Mouse (Mus musculus) forebrain, embryonic 14.5 days (tissue): Measurements from ENCODE around the gene Kat6b. TPM values are rescaled to one million over a fixed set of nuclear protein-coding genes. Genes with fewer than 3 reads are reported as not detected.

Experiments used
- ATAC-seq: fragments of 200-750 bp; cut with Nextera tagmentation; 2 replicates; pipeline ENCODE4 v1.8.0; 2017; ENCODE audit warnings: mild to moderate bottlenecking, moderate library complexity
- DNase-seq: peaks from one replicate; pipeline ENCODE4 v3.0.0-alpha.2; 2015; ENCODE audit warnings: low spot score
- H3K27ac ChIP-seq: fragments of 300-500 bp; sonication (generic); 2 replicates; pipeline ENCODE4 v1.5.1; 2014; ENCODE audit warnings: low read depth, mild to moderate bottlenecking, control low read depth, low read length, moderate library complexity
- H3K27me3 ChIP-seq: fragments of 300-500 bp; sonication (generic); replicated peaks from 2 replicates; pipeline ENCODE4 v1.6.1; 2014; ENCODE audit warnings: low read length, control low read depth, mixed read lengths; ENCODE audit not compliant: control insufficient read depth, insufficient read depth
- H3K36me3 ChIP-seq: fragments of 300-500 bp; sonication (generic); 2 replicates; pipeline ENCODE4 v1.6.1; 2014; ENCODE audit warnings: low read length, control low read depth; ENCODE audit not compliant: control insufficient read depth, insufficient read depth
- H3K4me1 ChIP-seq: fragments of 300-500 bp; sonication (generic); 2 replicates; pipeline ENCODE4 v1.6.1; 2014; ENCODE audit warnings: antibody characterized with exemption, low read length, control low read depth; ENCODE audit not compliant: control insufficient read depth, insufficient read depth
- H3K4me2 ChIP-seq: fragments of 300-500 bp; sonication (generic); 2 replicates; pipeline ENCODE4 v1.6.1; 2014; ENCODE audit warnings: mild to moderate bottlenecking, control low read depth, low read length
- H3K4me3 ChIP-seq: fragments of 300-500 bp; sonication (generic); 2 replicates; pipeline ENCODE4 v1.5.1; 2014; ENCODE audit warnings: low read depth, low read length, control low read depth
- H3K9ac ChIP-seq: fragments of 300-500 bp; sonication (generic); 2 replicates; pipeline ENCODE4 v1.6.1; 2014; ENCODE audit warnings: mild to moderate bottlenecking, low read length, control low read depth, moderate library complexity
- H3K9me3 ChIP-seq: fragments of 300-500 bp; sonication (generic); replicated peaks from 2 replicates; pipeline ENCODE4 v1.6.1; 2016; ENCODE audit warnings: low read length, control low read depth, mixed read lengths; ENCODE audit not compliant: control insufficient read depth
- WGBS: fragments of 180-500 bp; shearing (Covaris S2); extraction: QIAGEN DNeasy Blood & Tissue Kit; methylation state at CpG from one replicate; pipeline ENCODE4 v1.1.7; 2014; 5-methylcytosine and 5-hydroxymethylcytosine counted together
- polyA plus RNA-seq: library from polyadenylated mRNA; unstranded; fragments of >200 nt; fragmentation: Nextera tagmentation; extraction: Ambion mirVana; gene quantifications from 2 replicates; pipeline ENCODE4 v1.2.1, GENCODE M21; 2014

Gene Kat6b
- polyA plus RNA-seq, 1 experiment from 2014 or later: 28.8 TPM

DNA sequence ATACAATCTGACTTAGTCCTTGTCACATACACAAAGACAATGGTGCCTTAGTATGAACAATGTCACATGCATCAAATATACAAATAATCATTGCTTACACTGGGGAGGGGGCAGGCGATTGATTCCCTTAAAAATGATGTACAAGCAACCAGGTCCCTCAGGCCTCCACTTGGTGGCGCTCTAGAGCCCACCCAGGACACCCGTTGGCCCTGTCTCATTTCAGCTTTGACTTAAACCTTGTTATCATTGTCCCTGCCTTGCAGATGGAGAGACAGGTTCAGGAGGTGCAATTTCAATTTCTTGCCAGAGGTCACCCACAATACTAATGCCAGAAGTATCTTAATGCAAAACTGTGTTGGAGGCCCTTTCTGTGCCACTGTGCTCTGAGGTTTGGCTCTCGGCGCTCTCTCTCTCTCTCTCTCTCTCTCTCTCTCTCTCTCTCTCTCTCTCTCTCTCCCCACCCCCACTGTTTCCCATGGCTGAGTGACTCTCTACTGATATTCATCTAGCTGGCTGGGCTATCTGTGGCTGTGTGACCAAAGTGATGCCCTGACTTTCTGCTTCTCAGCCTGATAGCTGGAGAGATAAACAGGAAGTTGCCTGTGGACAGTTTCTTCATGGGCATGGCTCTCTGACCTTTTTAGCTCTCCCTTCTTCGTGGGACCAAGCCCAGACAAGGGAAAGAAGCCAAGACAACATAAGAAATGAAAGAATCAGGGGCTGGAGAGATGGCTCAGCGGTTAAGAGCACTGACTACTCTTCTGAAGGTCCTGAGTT lies 197.5 kb downstream of the Kat6b start:
- Histone ChIP-seq H3K36me3 (no peaks in the 10 kb centered on the region), H3K4me1 (peaks cover 9% of the 10 kb centered on the region), H3K27ac (no peak overlapping the region), H3K9me3 (no peaks in the 10 kb centered on the region), H3K27me3 (no peaks in the 10 kb centered on the region), H3K4me3 (no peak overlapping the region), H3K9ac (no peak overlapping the region), H3K4me2 (no peak overlapping the region)
- WGBS: 46% methylated on average over 7 of the region's 7 CpGs
- no peak for DNase-seq
- ATAC-seq: no peak

GRCm38 (mm10) chr14:21679631-21680201 lies 198.5 kb downstream of the Kat6b start:
- Histone ChIP-seq H3K9ac (no peak overlapping the region), H3K27me3 (no peaks in the 10 kb centered on the region), H3K27ac (0 out of 2 replicates have a peak overlapping the region, but pooled peaks have one; percentile 9), H3K36me3 (no peaks in the 10 kb centered on the region), H3K9me3 (no peaks in the 10 kb centered on the region), H3K4me2 (no peak overlapping the region), H3K4me1 (peaks cover 9% of the 10 kb centered on the region), H3K4me3 (no peak overlapping the region)
- peak; percentile 50 for DNase-seq
- no peak; the same call in 1 of the 2 replicates for ATAC-seq
- 31% methylated on average over 8 of the region's 8 CpGs for WGBS

DNA sequence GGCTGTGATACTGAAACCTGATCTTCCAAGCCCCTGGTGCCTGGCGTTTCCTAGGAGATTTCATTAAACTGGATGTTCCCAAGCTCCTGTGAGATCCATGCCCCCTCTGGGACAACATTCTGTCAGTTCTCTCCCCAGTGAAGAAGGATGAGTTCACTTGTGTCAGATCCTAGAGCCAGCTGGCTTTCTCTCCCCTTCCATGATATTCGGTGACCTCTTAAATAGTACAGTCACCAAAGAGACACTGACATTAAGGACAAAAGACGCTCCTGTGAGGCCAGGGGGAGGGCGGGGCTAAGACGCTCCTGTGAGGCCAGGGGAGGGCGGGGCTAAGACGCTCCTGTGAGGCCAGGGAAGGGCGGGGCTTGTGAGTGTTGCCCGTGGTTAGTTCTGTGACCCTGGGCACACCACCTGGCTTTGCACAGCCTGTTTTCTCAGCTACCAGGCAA lies 201.5 kb downstream of the Kat6b start:
- Histone ChIP-seq H3K36me3 (no peaks in the 10 kb centered on the region), H3K4me1 (peaks cover 9% of the 10 kb centered on the region), H3K27me3 (peaks cover 4% of the 10 kb centered on the region; the same call in 1 of the 2 replicates), H3K27ac (peak overlapping the region; percentile 33; the same call in 1 of the 2 replicates), H3K9me3 (no peaks in the 10 kb centered on the region), H3K9ac (peak overlapping the region; percentile 10; the same call in 1 of the 2 replicates), H3K4me3 (peak overlapping the region; percentile 13; the same call in 1 of the 2 replicates), H3K4me2 (peak overlapping the region; percentile 45)
- ATAC-seq: peak; percentile 54
- peak; percentile 76 for DNase-seq
- WGBS: 1% methylated on average over 9 of the region's 9 CpGs

- 87% methylated on average over 4 of the region's 4 CpGs for WGBS
- DNase-seq (no peak), ATAC-seq (no peak)
- Histone ChIP-seq H3K4me3 (no peak overlapping the region), H3K4me1 (peaks cover 9% of the 10 kb centered on the region), H3K9me3 (no peaks in the 10 kb centered on the region), H3K36me3 (no peaks in the 10 kb centered on the region), H3K4me2 (no peak overlapping the region), H3K27me3 (peaks cover 4% of the 10 kb centered on the region; the same call in 1 of the 2 replicates), H3K27ac (no peak overlapping the region), H3K9ac (no peak overlapping the region)
Observed at GRCm38 (mm10) chr14:21683834-21684233, 202.6 kb downstream of the Kat6b start.

- H3K9ac ChIP-seq: no peak overlapping the region
- 87% methylated on average over 10 of the region's 10 CpGs for WGBS
- no peak overlapping the region for H3K27ac ChIP-seq
- H3K4me3 ChIP-seq: no peak overlapping the region
- DNase-seq: no peak
- ATAC-seq: no peak
- H3K36me3 ChIP-seq: no peaks in the 10 kb centered on the region
- H3K27me3 ChIP-seq: peaks cover 4% of the 10 kb centered on the region; the same call in 1 of the 2 replicates
- H3K4me1 ChIP-seq: peaks cover 4% of the 10 kb centered on the region
- H3K9me3 ChIP-seq: no peaks in the 10 kb centered on the region
- H3K4me2 ChIP-seq: no peak overlapping the region
Observed at GRCm38 (mm10) chr14:21685411-21686146, 204.3 kb downstream of the Kat6b start.

DNA sequence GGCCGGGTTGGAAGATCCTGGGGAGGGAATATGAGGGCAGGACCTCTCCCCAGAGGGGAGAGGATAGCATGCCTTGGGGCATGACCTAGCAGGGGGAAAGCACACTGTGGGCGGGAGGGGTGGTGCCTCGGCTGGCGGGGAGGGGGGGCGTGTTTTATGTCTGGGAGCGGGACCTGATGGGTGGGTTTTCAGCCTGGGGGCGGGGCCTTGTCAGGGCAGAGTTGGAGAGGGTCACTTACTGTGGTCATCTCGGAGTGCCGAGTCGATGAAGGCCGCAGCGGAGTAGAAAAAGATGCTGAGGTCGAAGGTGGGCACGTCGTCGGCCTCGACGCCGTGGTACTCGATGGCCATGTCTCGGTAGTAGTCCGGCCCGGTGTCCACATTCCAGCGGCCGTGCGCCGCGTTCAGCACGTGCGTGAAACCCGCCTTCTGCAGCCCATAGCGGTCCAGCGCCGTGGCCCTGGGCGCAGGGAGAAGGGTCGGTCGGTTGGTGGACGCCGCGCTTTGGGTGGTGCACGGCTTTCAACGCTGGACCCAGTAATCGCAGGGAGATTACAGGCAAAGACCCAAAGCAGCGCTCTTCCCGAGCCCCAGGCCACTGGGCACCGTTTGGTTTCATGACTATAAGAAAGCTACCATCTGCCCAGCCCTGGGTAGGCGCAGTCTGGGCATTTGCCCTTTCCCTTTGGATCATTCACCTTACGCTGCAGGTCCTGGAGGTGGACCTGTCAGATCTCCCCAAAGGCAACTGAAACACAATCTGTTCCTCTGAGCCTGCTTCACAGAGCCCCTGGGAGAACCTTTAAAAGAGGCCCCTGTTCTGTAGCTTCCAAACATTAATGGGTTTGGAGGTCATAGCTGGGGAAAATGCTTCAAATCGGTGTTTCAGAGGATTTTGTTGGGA lies 205.4 kb downstream of the Kat6b start:
- no peak for DNase-seq
- Histone ChIP-seq H3K4me1 (peaks cover 4% of the 10 kb centered on the region), H3K4me3 (peak overlapping the region; percentile 24), H3K9ac (0 out of 2 replicates have a peak overlapping the region, but pooled peaks have one; percentile 13), H3K4me2 (peak overlapping the region; percentile 54), H3K27ac (no peak overlapping the region), H3K9me3 (no peaks in the 10 kb centered on the region), H3K36me3 (no peaks in the 10 kb centered on the region), H3K27me3 (peaks cover 4% of the 10 kb centered on the region; the same call in 1 of the 2 replicates)
- WGBS: 14% methylated on average over 45 of the region's 49 CpGs
- 0 out of 2 replicates have a peak, but pooled peaks have one; percentile 17 for ATAC-seq

DNA sequence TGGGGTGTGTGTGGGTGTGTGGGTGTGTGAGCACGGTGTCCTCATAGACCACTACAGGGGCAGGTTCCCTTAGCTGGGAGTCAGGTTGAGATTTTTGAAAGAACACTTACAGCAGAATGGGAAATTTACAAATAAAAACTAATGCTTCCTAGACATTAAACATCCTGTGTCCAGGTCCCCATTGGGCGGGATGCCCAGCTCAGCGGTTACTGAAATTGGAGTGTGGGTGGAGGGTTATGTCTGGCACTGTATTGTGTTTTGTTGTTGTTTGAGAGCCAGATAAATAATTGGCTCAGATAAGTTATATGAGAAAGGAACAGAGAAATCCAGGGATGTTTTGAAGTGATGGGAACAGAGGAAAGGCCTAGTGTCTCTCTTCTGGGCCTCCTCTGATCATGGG lies 209.8 kb downstream of the Kat6b start:
- DNase-seq (no peak), ATAC-seq (no peak)
- H3K4me2 ChIP-seq: no peak overlapping the region
- no peaks in the 10 kb centered on the region for H3K36me3 ChIP-seq
- no peak overlapping the region for H3K9ac ChIP-seq
- H3K4me1 ChIP-seq: no peaks in the 10 kb centered on the region
- 88% methylated on average over 3 of the region's 3 CpGs for WGBS
- H3K9me3 ChIP-seq: no peaks in the 10 kb centered on the region; the same call in 1 of the 2 replicates
- H3K4me3 ChIP-seq: no peak overlapping the region
- H3K27ac ChIP-seq: no peak overlapping the region
- no peaks in the 10 kb centered on the region for H3K27me3 ChIP-seq

GRCm38 (mm10) chr14:21695020-21695419 lies 213.8 kb downstream of the Kat6b start:
- WGBS: 86% methylated on average over 6 of the region's 6 CpGs

More at GRCm38 (mm10) chr14:21695020-21695419, 213.8 kb downstream of the Kat6b start:
- no peak overlapping the region for H3K9ac ChIP-seq
- DNase-seq (no peak), ATAC-seq (no peak)
- H3K9me3 ChIP-seq: no peaks in the 10 kb centered on the region; the same call in 1 of the 2 replicates
- no peak overlapping the region for H3K4me2 ChIP-seq
- no peak overlapping the region for H3K27ac ChIP-seq
- no peaks in the 10 kb centered on the region for H3K4me1 ChIP-seq
- no peaks in the 10 kb centered on the region for H3K36me3 ChIP-seq
- no peak overlapping the region for H3K4me3 ChIP-seq
- H3K27me3 ChIP-seq: no peaks in the 10 kb centered on the region
